Mouse (Mus musculus) embryo, embryonic 10.5 days (tissue): Measurements from ENCODE around the gene Trappc4.
"Not testable (repeated sequence)": the region's sequence is repeated elsewhere in the genome, so short reads cannot be mapped to it uniquely, and the experiment has no call there.

ENCODE experiments used
- DNase-seq: peaks from one replicate; pipeline ENCODE4 v3.0.0-alpha.2; 2015; ENCODE audit warnings: low spot score

The Trappc4 gene

GRCm38 (mm10) chr9:44406906-44407751 lies at the start of gene Trappc4, which contains the start of gene Rps25:
Gene Trappc4, minus strand, starts transcription at chr9:44407600.
Gene Rps25, plus strand, starts transcription at chr9:44407139.
- DNase-seq, result peak; percentile 99

- peak; percentile 14 for DNase-seq
Observed at GRCm38 (mm10) chr9:44454891-44455220, 47.5 kb upstream of the Trappc4 start, which contains the start of gene Upk2. Gene Upk2, minus strand, starts transcription at chr9:44454976.

DNA sequence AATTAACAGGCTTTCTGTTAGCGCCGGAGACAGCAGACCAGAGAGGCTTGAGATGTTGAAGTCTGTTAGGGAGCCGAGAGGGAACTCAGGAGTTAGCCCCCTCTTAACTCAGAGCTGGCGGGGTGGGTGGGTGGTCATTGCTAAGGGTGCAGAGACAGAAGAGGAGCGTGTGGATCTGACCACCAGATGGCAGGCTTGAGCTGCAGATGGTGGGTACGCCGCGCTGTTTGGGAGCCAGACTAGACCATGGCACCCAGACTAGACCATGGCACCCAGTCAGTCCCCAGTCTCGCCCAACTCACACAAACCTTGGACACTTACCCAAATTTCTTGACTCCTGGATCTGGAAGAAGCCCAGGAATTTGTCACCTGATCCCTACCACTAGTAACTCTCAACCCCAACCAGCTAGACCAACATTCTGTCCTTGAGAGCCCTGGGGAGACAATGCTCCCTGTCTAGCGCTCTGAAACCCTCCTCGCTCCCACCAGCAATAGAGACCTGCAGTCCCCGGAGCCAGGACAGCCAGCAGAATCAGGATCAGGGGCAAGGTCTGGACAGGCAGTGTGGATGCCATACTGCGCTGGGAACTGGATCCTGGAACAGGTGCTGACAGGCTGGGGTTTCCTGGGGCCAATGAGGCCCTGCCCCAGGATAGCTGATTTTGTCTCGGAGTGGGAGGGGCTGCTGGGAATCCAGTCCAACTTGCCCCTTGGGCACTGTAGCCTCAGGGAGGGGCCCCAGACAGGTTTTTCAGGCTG lies 46.9 kb upstream of the Trappc4 start:
- DNase-seq, result peak; percentile 88

DNA sequence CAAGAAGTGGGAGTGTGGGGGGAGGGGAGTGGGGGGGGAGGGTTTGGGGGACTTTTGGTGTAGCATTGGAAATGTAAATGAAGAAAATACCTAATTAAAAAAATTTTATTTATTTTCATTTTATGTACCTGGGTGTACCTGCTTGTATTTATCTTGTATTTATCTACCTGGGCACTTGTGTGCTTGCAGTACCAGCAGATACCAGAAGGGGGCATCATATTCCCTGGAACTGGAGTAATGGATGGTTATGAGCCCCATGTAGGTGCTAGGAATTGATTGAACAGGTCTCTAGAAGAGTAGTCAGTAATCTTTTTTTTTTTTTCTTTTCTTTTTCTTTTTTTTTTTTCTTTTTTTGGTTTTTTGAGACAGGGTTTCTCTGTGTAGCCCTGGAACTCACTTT lies 43.0 kb upstream of the Trappc4 start:
- no peak for DNase-seq

GRCm38 (mm10) chr9:44444402-44445025 lies 37.1 kb upstream of the Trappc4 start:
- not testable (repeated sequence) for DNase-seq

DNA sequence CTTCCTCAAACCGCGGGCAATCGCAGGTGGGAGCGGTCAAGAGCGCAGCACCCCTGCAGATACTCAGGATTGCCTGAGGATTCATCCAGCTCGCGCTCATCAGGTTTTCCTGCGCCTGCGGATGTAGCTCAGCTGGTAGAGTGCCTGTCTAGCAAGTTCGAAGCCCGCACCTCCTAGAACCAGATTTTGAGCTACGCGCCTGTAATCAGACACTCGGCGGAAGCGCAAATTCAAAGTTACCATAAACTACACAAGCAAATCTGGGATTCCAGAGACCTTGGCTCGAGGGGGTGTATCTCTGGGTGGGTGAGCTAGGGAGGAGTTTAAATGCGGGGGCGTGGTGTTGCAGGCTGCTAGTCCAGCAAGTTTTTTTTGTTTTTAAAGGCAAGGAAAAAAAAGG lies 33.6 kb upstream of the Trappc4 start, which contains the start of gene Foxr1:
TSS of gene Foxr1 (minus strand) at position 176 of the 400 bp plus-strand sequence.
- no peak for DNase-seq

DNA sequence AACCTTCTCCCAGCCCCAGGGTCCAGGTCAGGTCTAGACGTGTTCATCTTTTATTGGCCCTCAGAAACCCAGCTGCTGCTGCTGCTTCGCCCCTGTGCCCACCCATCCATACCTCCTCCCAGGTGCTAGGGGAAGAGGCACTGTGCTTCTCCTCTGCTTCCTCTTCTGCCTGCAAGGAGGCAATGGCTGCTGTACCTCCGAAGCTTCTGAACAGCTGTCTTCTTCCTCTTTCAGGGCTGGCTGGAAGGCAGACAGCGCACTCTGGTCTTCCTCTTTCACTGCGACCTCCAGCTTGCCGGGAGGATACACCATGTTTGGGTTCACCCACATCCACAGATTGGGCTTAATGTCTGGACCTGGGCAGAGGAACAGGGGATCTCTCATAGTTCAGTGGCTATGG lies 28.3 kb upstream of the Trappc4 start:
- DNase-seq, result no peak

- no peak for DNase-seq
Observed at GRCm38 (mm10) chr9:44432577-44433185, 25.3 kb upstream of the Trappc4 start.

DNA sequence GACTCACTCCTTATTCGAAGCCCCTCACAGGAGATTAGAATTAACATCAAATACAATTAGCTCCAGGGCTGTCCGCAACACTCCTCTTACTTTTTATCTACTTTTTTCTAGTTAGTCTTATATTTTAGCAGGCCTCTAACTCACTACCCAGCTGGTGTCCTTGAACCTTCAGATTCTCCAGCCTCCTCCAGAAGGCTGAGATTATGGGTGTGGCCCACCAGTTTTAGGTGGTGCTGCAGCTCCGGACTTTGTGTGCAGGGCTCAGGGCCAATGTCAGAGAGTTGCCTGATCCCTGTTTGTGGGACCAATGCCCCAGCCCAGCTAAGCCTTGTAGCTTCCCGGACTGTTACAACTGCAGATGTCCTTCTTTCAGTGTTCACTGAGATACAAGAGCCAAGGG lies 16.2 kb upstream of the Trappc4 start:
- no peak for DNase-seq

- DNase-seq, result no peak
Observed at GRCm38 (mm10) chr9:44420280-44420898, 13.0 kb upstream of the Trappc4 start.

- not testable (repeated sequence) for DNase-seq
Observed at GRCm38 (mm10) chr9:44419730-44420129, 12.3 kb upstream of the Trappc4 start.

DNA sequence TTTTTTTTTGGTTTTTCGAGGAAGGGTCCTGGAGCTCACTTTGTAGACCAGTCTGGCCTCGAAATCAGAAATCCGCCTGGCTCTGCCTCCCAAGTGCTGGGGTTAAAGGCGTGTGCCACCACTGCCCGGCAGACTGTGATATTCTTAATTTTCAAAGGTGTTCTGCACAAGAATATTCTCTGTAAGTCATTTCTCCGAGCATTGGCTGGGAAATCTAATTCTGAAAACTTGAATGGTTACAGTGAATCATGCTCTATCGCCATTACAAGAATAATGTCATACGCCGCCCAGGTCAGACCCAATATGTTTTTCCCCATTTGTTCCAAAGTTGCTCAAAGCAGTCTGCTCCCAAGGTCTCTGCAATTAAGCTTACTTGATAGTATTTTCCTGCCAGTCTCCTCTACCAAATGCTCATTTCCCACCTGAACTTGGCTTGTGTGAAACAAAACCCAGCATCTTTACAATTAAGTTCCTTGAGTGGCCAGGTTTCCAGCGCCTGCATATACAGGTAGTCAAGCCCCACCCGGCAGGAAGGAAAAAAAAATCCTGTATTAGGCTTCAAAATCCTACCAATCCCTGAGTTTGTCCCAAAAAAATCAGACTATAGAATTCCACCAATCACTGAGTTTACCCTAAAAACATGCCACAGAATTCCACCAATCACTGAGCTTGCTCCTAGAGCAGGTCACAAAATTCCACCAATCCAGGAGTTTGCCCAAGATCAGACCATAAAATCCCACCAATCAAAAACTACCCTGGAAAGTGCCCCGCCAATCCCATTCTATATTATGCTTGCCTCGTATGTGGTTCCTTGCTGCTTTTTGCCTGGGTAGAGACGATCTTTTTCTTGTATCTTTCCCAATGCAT lies 11.4 kb upstream of the Trappc4 start, which contains the start of gene Ccdc84:
TSS of gene Ccdc84 (minus strand) at position 51 of the 867 bp plus-strand sequence.
- no peak for DNase-seq

DNA sequence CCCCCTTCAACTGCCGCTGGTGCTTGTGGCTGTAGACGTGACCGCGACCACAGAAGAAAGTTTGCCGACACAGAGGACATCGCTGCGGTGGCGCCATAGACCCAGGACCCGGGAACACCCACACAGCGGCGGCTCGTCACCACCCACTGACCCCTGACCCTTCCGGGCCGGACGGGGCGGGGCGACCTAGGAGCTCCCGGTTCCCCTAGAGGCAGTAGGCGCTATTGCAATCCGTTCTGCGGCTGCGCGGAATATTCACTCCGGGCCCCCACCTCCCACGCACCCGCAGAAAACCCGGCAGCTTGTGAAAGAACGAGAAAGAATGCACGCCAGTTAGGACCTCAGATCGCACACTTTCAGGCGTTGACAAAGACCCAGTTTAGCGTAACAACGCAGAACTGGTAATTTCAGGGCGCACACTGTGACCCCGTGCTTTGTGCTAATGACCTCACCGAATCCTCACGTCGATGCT lies 10.5 kb upstream of the Trappc4 start:
- peak; percentile 95 for DNase-seq

DNA sequence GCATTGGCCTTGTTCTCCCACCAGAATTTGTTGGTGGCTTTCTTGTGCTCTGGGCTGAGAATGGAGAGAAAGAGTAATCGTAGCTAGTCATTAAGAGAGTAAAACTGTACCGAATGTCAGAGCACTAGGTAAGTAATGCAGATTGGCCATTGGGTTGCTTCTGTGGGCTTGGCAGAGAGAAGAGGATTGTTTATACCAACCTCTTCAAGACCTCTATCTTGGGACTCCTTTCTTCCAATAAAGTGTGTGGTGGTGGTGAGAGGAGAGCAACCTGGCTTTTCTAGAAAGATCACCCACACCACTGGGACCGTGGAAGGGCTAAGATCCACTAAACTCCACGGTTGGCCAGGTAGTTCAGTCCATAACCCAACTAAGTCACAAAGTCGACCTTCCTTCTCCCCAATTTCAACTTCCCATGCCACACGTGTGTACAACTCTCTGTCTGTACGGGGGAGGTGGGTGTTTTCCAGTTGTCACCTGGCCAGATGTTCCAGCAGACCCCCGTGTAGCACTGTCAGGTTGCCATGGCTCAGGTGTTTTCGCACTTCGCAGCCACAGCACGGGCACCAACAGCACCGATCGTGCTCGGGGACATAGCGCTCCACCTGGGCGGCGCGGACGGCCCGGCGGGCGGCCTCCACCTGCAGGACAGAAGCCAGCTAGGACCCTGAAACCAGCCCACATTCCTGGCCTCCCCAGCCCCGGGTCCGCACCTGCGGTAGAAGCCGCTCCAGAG lies 9.9 kb upstream of the Trappc4 start:
- no peak for DNase-seq

GRCm38 (mm10) chr9:44412781-44413180 lies 5.4 kb upstream of the Trappc4 start:
- no peak for DNase-seq

- no peak for DNase-seq
Observed at GRCm38 (mm10) chr9:44412306-44412705, 4.9 kb upstream of the Trappc4 start.

- no peak for DNase-seq
Observed at GRCm38 (mm10) chr9:44411601-44412130, 4.3 kb upstream of the Trappc4 start.

DNA sequence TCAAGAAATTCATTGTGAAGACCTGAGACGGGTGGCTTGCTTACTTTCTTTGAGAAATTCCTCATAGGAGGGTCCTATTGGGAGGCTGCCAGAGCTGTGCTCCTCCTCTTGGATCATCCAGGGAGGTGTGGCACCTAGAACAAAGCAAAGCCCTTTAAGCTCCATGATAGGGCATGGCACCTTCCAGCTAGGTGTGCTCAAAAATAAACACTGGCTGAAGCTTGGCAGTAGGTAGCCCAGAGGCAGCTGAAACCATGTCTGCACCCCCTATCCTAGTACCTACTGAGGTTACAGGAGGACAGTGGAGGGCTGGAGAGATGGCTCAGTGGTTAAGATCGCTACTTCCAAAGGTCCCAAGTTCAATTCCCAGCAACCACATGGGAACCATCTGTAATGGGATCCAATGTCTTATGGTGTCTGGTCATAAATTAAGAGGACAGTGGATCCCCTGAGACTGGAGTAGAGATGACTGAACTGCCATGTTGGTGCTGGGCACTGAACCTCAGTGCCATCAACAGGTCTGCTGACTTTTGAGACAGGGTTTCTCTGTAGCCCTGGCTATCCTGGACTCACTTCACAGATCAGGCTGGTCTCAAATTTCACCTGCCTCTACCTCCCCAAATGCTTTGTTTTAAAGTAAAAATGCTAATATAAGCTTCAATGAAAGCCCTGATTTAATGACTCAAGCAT lies 3.4 kb upstream of the Trappc4 start:
- no peak for DNase-seq

GRCm38 (mm10) chr9:44408693-44409092 lies 1.3 kb upstream of the Trappc4 start:
- DNase-seq, result not testable (repeated sequence)
